Mouse (Mus musculus): ENCODE results near the gene Rad52.
A peak's percentile ranks its signal among the peaks of the same experiment; 100 is the strongest.

The Rad52 gene

GRCm38 (mm10) chr6:119902204-119903080 is at the start of gene Rad52:
TSS of gene Rad52 (plus strand) at chr6:119902698.
- DNase-seq (ENCODE audit: low spot score in 2 of 2): peak; percentile 78 to 86

- no peak for DNase-seq (ENCODE audit: low spot score in 2 of 2)
Observed at GRCm38 (mm10) chr6:119854156-119854555, 48.3 kb upstream of the Rad52 start.

- DNase-seq (ENCODE audit: low spot score in 2 of 2): no peak
Observed at GRCm38 (mm10) chr6:119855471-119855870, 47.0 kb upstream of the Rad52 start.

GRCm38 (mm10) chr6:119860236-119860635 is 42.3 kb upstream of the Rad52 start:
- DNase-seq (ENCODE audit: low spot score in 2 of 2): no peak

- no peak for DNase-seq (ENCODE audit: low spot score in 2 of 2)
Observed at GRCm38 (mm10) chr6:119861519-119861918, 41.0 kb upstream of the Rad52 start.

- DNase-seq (ENCODE audit: low spot score in 2 of 2): peak; percentile 63 to 68
Observed at GRCm38 (mm10) chr6:119864341-119865034, 38.0 kb upstream of the Rad52 start.

- no peak for DNase-seq (ENCODE audit: low spot score in 2 of 2)
Observed at GRCm38 (mm10) chr6:119883151-119883550, 19.3 kb upstream of the Rad52 start.

- DNase-seq (ENCODE audit: low spot score in 2 of 2): no peak
Observed at GRCm38 (mm10) chr6:119892711-119893110, 9.8 kb upstream of the Rad52 start.

GRCm38 (mm10) chr6:119903081-119903789 is 737 bp downstream of the Rad52 start:
- no peak for DNase-seq (ENCODE audit: low spot score in 2 of 2)

GRCm38 (mm10) chr6:119905461-119905860 is 3.0 kb downstream of the Rad52 start:
- no peak for DNase-seq (ENCODE audit: low spot score in 2 of 2)

- DNase-seq (ENCODE audit: low spot score in 2 of 2): no peak
Observed at GRCm38 (mm10) chr6:119912046-119912445, 9.5 kb downstream of the Rad52 start.

GRCm38 (mm10) chr6:119915710-119916109 is 13.2 kb downstream of the Rad52 start:
- DNase-seq (ENCODE audit: low spot score in 2 of 2): no peak

- no peak for DNase-seq (ENCODE audit: low spot score in 2 of 2)
Observed at GRCm38 (mm10) chr6:119918561-119919181, 16.2 kb downstream of the Rad52 start.

- DNase-seq (ENCODE audit: low spot score in 2 of 2): no peak
Observed at GRCm38 (mm10) chr6:119922136-119922535, 19.6 kb downstream of the Rad52 start.

- DNase-seq (ENCODE audit: low spot score in 2 of 2): no peak
Observed at GRCm38 (mm10) chr6:119922544-119922943, 20.0 kb downstream of the Rad52 start.

GRCm38 (mm10) chr6:119924235-119925005 is 21.9 kb downstream of the Rad52 start:
- no peak for DNase-seq (ENCODE audit: low spot score in 2 of 2)

All from frontal cortex, postnatal 10 days (tissue).